Mouse (Mus musculus) lung, embryonic 14.5 days (tissue): ENCODE measurements around the gene Jmjd1c. TPM values are rescaled to one million over a fixed set of nuclear protein-coding genes. Genes with fewer than 3 reads are reported as not detected.
A peak's percentile ranks its signal among the peaks of the same experiment; 100 is the strongest.

Experiments
- ATAC-seq: fragments of 200-750 bp; cut with Nextera tagmentation; 2 replicates; pipeline ENCODE4 v1.8.0; 2017; ENCODE audit warnings: mild to moderate bottlenecking, moderate TSS enrichment, moderate library complexity; ENCODE audit not compliant: insufficient read depth
- DNase-seq: peaks from one replicate; pipeline ENCODE4 v3.0.0-alpha.2; 2015
- H3K27ac ChIP-seq: fragments of 300-500 bp; sonication (generic); 2 replicates; pipeline ENCODE4 v1.5.1; 2014; ENCODE audit warnings: low read depth, mild to moderate bottlenecking, moderate library complexity
- H3K27me3 ChIP-seq: fragments of 300-500 bp; sonication (generic); 2 replicates; pipeline ENCODE4 v1.6.1; 2014; ENCODE audit warnings: low read length, control low read depth; ENCODE audit not compliant: insufficient read depth
- H3K36me3 ChIP-seq: fragments of 300-500 bp; sonication (generic); 2 replicates; pipeline ENCODE4 v1.6.1; 2014; ENCODE audit warnings: control low read depth; ENCODE audit not compliant: insufficient read depth
- H3K4me1 ChIP-seq: fragments of 300-500 bp; sonication (generic); 2 replicates; pipeline ENCODE4 v1.6.1; 2014; ENCODE audit warnings: antibody characterized with exemption, control low read depth; ENCODE audit not compliant: insufficient read depth
- H3K4me2 ChIP-seq: fragments of 300-500 bp; sonication (generic); 2 replicates; pipeline ENCODE4 v1.6.1; 2014; ENCODE audit warnings: mild to moderate bottlenecking
- H3K4me3 ChIP-seq: fragments of 300-500 bp; sonication (generic); 2 replicates; pipeline ENCODE4 v1.5.1; 2014; ENCODE audit warnings: low read depth, low read length
- H3K9ac ChIP-seq: fragments of 300-500 bp; sonication (generic); 2 replicates; pipeline ENCODE4 v1.6.1; 2014
- H3K9me3 ChIP-seq: fragments of 300-500 bp; sonication (generic); 2 replicates; pipeline ENCODE4 v1.6.1; 2016; ENCODE audit warnings: low read depth, low read length, control low read depth
- CTCF ChIP-seq: IDR thresholded peaks from 2 replicates; pipeline ENCODE4 v1.5.1; 2016; ENCODE audit warnings: antibody characterized with exemption, low read depth
- WGBS: fragments of 180-500 bp; shearing (Covaris S2); extraction: QIAGEN DNeasy Blood & Tissue Kit; methylation state at CpG from one replicate; pipeline ENCODE4 v1.1.7; 2014; 5-methylcytosine and 5-hydroxymethylcytosine counted together
- polyA plus RNA-seq: library from polyadenylated mRNA; unstranded; fragments of >200 nt; fragmentation: Nextera tagmentation; extraction: Ambion mirVana; gene quantifications from 2 replicates; pipeline ENCODE4 v1.2.1, GENCODE M21; 2014

Jmjd1c gene
- polyA plus RNA-seq, 1 experiment from 2014 or later = 34.9 TPM

- H3K9ac ChIP-seq = no peak overlapping the region
- no peak overlapping the region for H3K27ac ChIP-seq
- no peaks in the 10 kb centered on the region for H3K27me3 ChIP-seq
- TF ChIP-seq CTCF = no peak
- no peak overlapping the region for H3K4me3 ChIP-seq
- no peak overlapping the region for H3K4me2 ChIP-seq
- no peaks in the 10 kb centered on the region for H3K9me3 ChIP-seq
- H3K36me3 ChIP-seq = no peaks in the 10 kb centered on the region
- ATAC-seq = no peak
- H3K4me1 ChIP-seq = no peaks in the 10 kb centered on the region
- DNase-seq = no peak
- WGBS = 75% methylated on average over 5 of the region's 5 CpGs
These were observed 24.0 kb upstream of the Jmjd1c start for GRCm38 (mm10) chr10:67071884-67072283.

DNA sequence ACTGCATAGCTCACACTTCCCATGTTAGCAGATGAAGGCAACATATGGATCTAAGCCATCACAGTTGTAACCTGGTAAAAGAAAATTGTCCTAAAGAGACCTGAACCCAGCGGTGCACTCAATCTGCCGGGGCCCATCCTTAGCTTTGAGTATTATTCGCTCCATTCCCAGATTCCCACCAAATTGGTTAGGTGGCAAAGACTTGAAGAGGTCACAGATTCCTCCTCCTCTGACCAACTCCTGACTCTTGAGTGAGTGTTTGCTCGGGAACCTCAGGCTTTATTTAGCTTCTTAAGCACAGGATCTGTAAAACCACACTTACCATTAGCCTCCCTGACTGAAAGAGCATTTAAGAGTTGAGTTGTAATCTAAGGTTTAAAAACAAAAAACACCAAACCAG, 23.3 kb upstream of the Jmjd1c start:
- no peaks in the 10 kb centered on the region for H3K27me3 ChIP-seq
- no peak overlapping the region for H3K4me3 ChIP-seq
- no peak overlapping the region for H3K27ac ChIP-seq
- DNase-seq (no peak), ATAC-seq (no peak)
- H3K36me3 ChIP-seq = no peaks in the 10 kb centered on the region
- 80% methylated on average over 4 of the region's 4 CpGs for WGBS
- H3K4me2 ChIP-seq = no peak overlapping the region
- H3K4me1 ChIP-seq = no peaks in the 10 kb centered on the region
- no peak for TF ChIP-seq CTCF
- no peak overlapping the region for H3K9ac ChIP-seq
- no peaks in the 10 kb centered on the region for H3K9me3 ChIP-seq

DNA sequence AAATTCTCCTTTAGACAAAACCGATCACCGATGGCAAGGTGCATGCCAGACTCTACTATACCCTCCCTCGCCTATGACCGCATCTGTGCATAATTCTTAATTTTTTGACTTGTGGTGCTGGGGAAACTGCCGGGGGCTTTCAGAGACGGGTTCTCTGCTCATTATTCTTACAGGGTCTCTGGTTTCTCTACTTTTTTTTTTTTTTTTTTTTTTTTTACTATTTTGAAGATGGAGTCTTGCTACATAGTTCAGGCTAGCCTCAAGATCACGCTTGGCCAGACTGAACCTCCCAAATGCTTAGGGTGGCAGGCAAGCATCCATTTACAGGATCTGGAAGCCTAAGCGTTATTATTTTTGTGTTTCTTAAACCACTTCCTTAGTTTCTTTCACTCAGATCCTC, 22.3 kb upstream of the Jmjd1c start:
- H3K4me2 ChIP-seq = no peak overlapping the region
- no peak overlapping the region for H3K4me3 ChIP-seq
- H3K36me3 ChIP-seq = no peaks in the 10 kb centered on the region
- H3K9ac ChIP-seq = no peak overlapping the region
- ATAC-seq (no peak), DNase-seq (no peak)
- TF ChIP-seq CTCF = no peak
- H3K27ac ChIP-seq = no peak overlapping the region
- H3K9me3 ChIP-seq = no peaks in the 10 kb centered on the region
- no peaks in the 10 kb centered on the region for H3K27me3 ChIP-seq
- H3K4me1 ChIP-seq = no peaks in the 10 kb centered on the region
- 88% methylated on average over 8 of the region's 8 CpGs for WGBS

DNA sequence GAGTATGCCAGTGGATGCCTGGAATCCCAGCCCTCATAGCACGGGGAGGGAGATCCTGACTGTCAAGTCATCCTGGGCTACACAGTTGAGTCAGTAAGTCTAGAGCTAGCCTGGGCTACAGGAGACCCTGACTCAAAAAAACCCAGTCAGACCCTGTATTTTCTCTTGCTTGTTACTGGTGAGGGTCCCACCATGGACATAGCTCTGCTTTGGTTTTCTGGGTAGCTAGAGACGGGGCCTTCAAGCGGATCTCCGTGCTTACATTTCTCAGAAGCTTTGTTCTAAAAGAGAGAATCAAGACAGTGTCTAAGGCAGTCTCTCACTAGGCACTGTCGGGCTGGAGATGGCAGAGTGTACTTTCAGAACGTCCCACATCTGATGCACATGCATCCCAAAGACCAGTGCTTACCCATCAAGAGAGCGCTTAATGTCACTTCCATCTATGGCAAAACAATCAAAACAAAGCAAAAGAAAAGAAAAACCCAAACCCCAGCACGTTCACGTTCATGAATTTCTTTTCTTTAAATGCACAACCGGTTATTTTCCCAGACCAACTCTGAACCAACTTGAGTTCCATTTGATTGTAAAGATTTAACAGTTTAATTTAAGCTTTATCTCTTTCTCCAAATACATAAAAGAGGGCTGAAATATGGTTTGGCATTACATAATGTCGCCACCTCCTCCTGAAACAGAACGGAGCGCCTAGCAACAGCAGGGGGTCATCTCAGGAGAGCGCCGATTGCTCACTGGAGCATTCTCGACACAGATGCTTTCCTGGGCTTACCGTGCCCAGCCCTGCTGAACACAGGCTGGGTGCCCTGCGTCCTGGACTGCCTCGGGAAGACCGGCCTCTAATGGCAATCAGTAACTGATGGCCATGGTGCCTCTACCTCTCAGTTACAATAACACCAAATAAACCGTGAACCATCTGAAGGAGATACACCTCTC, 19.7 kb upstream of the Jmjd1c start:
- DNase-seq (no peak), ATAC-seq (no peak)
- H3K4me1 ChIP-seq = no peaks in the 10 kb centered on the region
- H3K4me2 ChIP-seq = no peak overlapping the region
- no peak overlapping the region for H3K27ac ChIP-seq
- H3K4me3 ChIP-seq = no peak overlapping the region
- WGBS = 66% methylated on average over 21 of the region's 21 CpGs
- H3K9ac ChIP-seq = no peak overlapping the region
- no peaks in the 10 kb centered on the region for H3K36me3 ChIP-seq
- no peak for TF ChIP-seq CTCF
- H3K27me3 ChIP-seq = no peaks in the 10 kb centered on the region
- no peaks in the 10 kb centered on the region for H3K9me3 ChIP-seq

DNA sequence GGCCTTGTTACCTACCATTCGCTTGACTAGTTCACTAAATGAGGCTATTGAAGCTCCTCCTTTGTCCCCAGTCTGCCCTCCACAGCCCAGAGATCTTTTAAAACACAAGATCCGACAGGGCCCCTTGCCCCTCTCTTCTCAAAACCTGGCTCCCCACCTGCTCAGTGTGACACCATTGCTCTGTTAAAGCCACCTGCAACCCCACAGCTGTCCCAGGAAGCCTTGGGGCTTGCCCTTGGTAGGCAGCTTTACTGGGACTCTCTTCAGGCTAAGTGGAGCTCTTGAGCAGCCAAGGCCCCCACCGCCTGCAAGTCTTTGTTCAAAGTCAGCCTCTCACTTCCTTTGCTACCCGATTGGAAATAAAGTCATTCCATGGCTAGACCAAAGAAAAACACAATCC, 16.9 kb upstream of the Jmjd1c start:
- no peak for DNase-seq
- H3K4me2 ChIP-seq = no peak overlapping the region
- H3K9me3 ChIP-seq = no peaks in the 10 kb centered on the region
- H3K36me3 ChIP-seq = no peaks in the 10 kb centered on the region
- no peaks in the 10 kb centered on the region for H3K27me3 ChIP-seq
- no peak for TF ChIP-seq CTCF
- no peak overlapping the region for H3K27ac ChIP-seq
- H3K9ac ChIP-seq = no peak overlapping the region
- no peak overlapping the region for H3K4me3 ChIP-seq
- H3K4me1 ChIP-seq = 0 out of 2 replicates have a peak, but pooled peaks cover 3% of the 10 kb centered on the region
- 53% methylated on average over 4 of the region's 4 CpGs for WGBS
- ATAC-seq = no peak

- Histone ChIP-seq H3K4me3 (no peak overlapping the region), H3K4me2 (no peak overlapping the region), H3K36me3 (no peaks in the 10 kb centered on the region), H3K27me3 (no peaks in the 10 kb centered on the region), H3K9me3 (no peaks in the 10 kb centered on the region), H3K27ac (no peak overlapping the region), H3K4me1 (0 out of 2 replicates have a peak, but pooled peaks cover 3% of the 10 kb centered on the region), H3K9ac (no peak overlapping the region)
- TF ChIP-seq CTCF = no peak
- DNase-seq (peak; percentile 73), ATAC-seq (peak; percentile 31; the same call in 1 of the 2 replicates)
- 71% methylated on average over 18 of the region's 18 CpGs for WGBS
These were observed 14.5 kb upstream of the Jmjd1c start for GRCm38 (mm10) chr10:67081206-67082007.

GRCm38 (mm10) chr10:67082531-67082930, 13.4 kb upstream of the Jmjd1c start:
- no peak for TF ChIP-seq CTCF
- H3K4me2 ChIP-seq = no peak overlapping the region
- H3K4me3 ChIP-seq = no peak overlapping the region
- WGBS = 86% methylated on average over 4 of the region's 4 CpGs
- no peak overlapping the region for H3K9ac ChIP-seq
- H3K27ac ChIP-seq = no peak overlapping the region
- no peak for ATAC-seq
- no peaks in the 10 kb centered on the region for H3K36me3 ChIP-seq
- H3K9me3 ChIP-seq = no peaks in the 10 kb centered on the region
- H3K4me1 ChIP-seq = 0 out of 2 replicates have a peak, but pooled peaks cover 3% of the 10 kb centered on the region
- DNase-seq = no peak
- no peaks in the 10 kb centered on the region for H3K27me3 ChIP-seq
